Mouse (Mus musculus) erythroblast, embryonic 14.5 days (primary cell): ENCODE measurements around the gene Ints7.

Experiments used
- GATA1 ChIP-seq: IDR thresholded peaks from 2 replicates; pipeline ENCODE4 v1.6.1; 2012; ENCODE audit warnings: low read length, inconsistent platforms, mixed read lengths
- TAL1 ChIP-seq: IDR thresholded peaks from 3 replicates; pipeline ENCODE4 v1.6.1; 2012; ENCODE audit warnings: low read length, inconsistent platforms, mixed read lengths

- no peak for TF ChIP-seq GATA1
- TF ChIP-seq TAL1, result no peak
These were observed 47.4 kb upstream of the Ints7 start for GRCm38 (mm10) chr1:191527921-191528612.
